10 mouse cellular contexts compared by ENCODE assay signal in genomic region chr8:125391271-125391670, GRCm38 (mm10).
DNase-seq lines count a peak whose midpoint lies in the region; ATAC-seq lines count a peak whose summit lies in the region.
"Had no signal": no experiment of that assay in that cellular context is flagged by ENCODE, and none has a peak within 500 bp of the region (broad histone marks: within the 10 kb centered on the region; RNA-seq: fewer than 3 reads in every experiment).

No protein-coding gene starts in this region.

- WGBS in forebrain, embryonic 13.5 days: 74% methylated on average over 8 of the region's 8 CpGs
- WGBS in forebrain, embryonic 16.5 days: 64% methylated on average over 8 of the region's 8 CpGs
- WGBS in midbrain, embryonic 12.5 days: 75% methylated on average over 8 of the region's 8 CpGs
- WGBS in midbrain, embryonic 11.5 days: 66% methylated on average over 8 of the region's 8 CpGs

- H3K4me2 ChIP-seq in forebrain, embryonic 13.5 days: no peak overlapping the region
- H3K4me2 ChIP-seq in forebrain, embryonic 16.5 days (ENCODE audit: low read length): no peak overlapping the region
- peak overlapping the region; percentile 11; the same call in 1 of the 2 replicates for H3K4me2 ChIP-seq in midbrain, embryonic 12.5 days (replicated peaks)
- H3K4me2 ChIP-seq in midbrain, embryonic 11.5 days: no peak overlapping the region
- H3K4me2 ChIP-seq: forebrain, embryonic 12.5 days had no signal

- DNase-seq in midbrain, embryonic 11.5 days (ENCODE audit: low spot score, missing footprints): no peak
- DNase-seq in induced T-regulatory cell, adult 2 months (ENCODE audit: low read depth): peak; percentile 86
- DNase-seq in thymus, postnatal 10 days (ENCODE audit: low spot score in 2 of 2): peak; percentile 47 to 56
- no peak for DNase-seq in gastrocnemius, postnatal 10 days
- DNase-seq in kidney, postnatal 25 days: no peak
- DNase-seq: kidney, adult 18-20 months had no signal

- H3K4me3 ChIP-seq in forebrain, embryonic 13.5 days: no peak overlapping the region
- no peak overlapping the region for H3K4me3 ChIP-seq in forebrain, embryonic 16.5 days (replicated peaks; ENCODE audit: low read length)
- no peak overlapping the region for H3K4me3 ChIP-seq in midbrain, embryonic 12.5 days
- H3K4me3 ChIP-seq in midbrain, embryonic 11.5 days (ENCODE audit: low read depth, low read length): no peak overlapping the region
- H3K4me3 ChIP-seq: forebrain, embryonic 12.5 days had no signal

- peak overlapping the region; percentile 90 for H3K27ac ChIP-seq in forebrain, embryonic 13.5 days
- H3K27ac ChIP-seq in forebrain, embryonic 16.5 days (ENCODE audit: low read length): no peak overlapping the region; the same call in 1 of the 2 replicates
- H3K27ac ChIP-seq in midbrain, embryonic 12.5 days (replicated peaks): no peak overlapping the region
- H3K27ac ChIP-seq in midbrain, embryonic 11.5 days (ENCODE audit: low read depth, low read length): no peak overlapping the region

- H3K9ac ChIP-seq in forebrain, embryonic 13.5 days: no peak overlapping the region
- no peak overlapping the region for H3K9ac ChIP-seq in forebrain, embryonic 16.5 days (replicated peaks; ENCODE audit: low read depth, low read length)
- no peak overlapping the region for H3K9ac ChIP-seq in midbrain, embryonic 12.5 days (replicated peaks)
- no peak overlapping the region for H3K9ac ChIP-seq in midbrain, embryonic 11.5 days (ENCODE audit: low read length)
- H3K9ac ChIP-seq: forebrain, embryonic 12.5 days had no signal

- ATAC-seq in forebrain, embryonic 13.5 days: no peak
- ATAC-seq in forebrain, embryonic 16.5 days: no peak
- no peak for ATAC-seq in midbrain, embryonic 12.5 days (ENCODE audit: low FRiP score, low read depth)
- no peak for ATAC-seq in midbrain, embryonic 11.5 days (ENCODE audit: low FRiP score)

- no peaks in the 10 kb centered on the region for H3K36me3 ChIP-seq in forebrain, embryonic 13.5 days (ENCODE audit: poor library complexity, severe bottlenecking)
- no peaks in the 10 kb centered on the region for H3K36me3 ChIP-seq in forebrain, embryonic 16.5 days (ENCODE audit: control insufficient read depth, insufficient read depth)
- no peaks in the 10 kb centered on the region for H3K36me3 ChIP-seq in midbrain, embryonic 12.5 days
- H3K36me3 ChIP-seq in midbrain, embryonic 11.5 days (ENCODE audit: control insufficient read depth, insufficient read depth, low read length): no peaks in the 10 kb centered on the region
- H3K36me3 ChIP-seq: forebrain, embryonic 12.5 days had no signal

- H3K4me1 ChIP-seq in forebrain, embryonic 13.5 days: peaks cover 56% of the 10 kb centered on the region
- H3K4me1 ChIP-seq in forebrain, embryonic 16.5 days (replicated peaks; ENCODE audit: control insufficient read depth, insufficient read depth, low read length): peaks cover 45% of the 10 kb centered on the region
- peaks cover 30% of the 10 kb centered on the region for H3K4me1 ChIP-seq in midbrain, embryonic 12.5 days
- no peaks in the 10 kb centered on the region; the same call in 1 of the 2 replicates for H3K4me1 ChIP-seq in midbrain, embryonic 11.5 days (ENCODE audit: control insufficient read depth, insufficient read depth, low read length)

- no peaks in the 10 kb centered on the region for H3K27me3 ChIP-seq in forebrain, embryonic 13.5 days
- no peaks in the 10 kb centered on the region for H3K27me3 ChIP-seq in forebrain, embryonic 16.5 days (replicated peaks; ENCODE audit: control insufficient read depth, insufficient read depth, low read length)
- peaks cover 3% of the 10 kb centered on the region; the same call in 1 of the 2 replicates for H3K27me3 ChIP-seq in midbrain, embryonic 12.5 days
- no peaks in the 10 kb centered on the region for H3K27me3 ChIP-seq in midbrain, embryonic 11.5 days (ENCODE audit: control insufficient read depth, insufficient read depth, low read length)

- no peaks in the 10 kb centered on the region for H3K9me3 ChIP-seq in forebrain, embryonic 13.5 days (replicated peaks)
- H3K9me3 ChIP-seq in forebrain, embryonic 16.5 days (ENCODE audit: control insufficient read depth, low read length): no peaks in the 10 kb centered on the region
- no peaks in the 10 kb centered on the region for H3K9me3 ChIP-seq in midbrain, embryonic 12.5 days
- H3K9me3 ChIP-seq in midbrain, embryonic 11.5 days (ENCODE audit: control insufficient read depth, low read length): no peaks in the 10 kb centered on the region
- H3K9me3 ChIP-seq: forebrain, embryonic 12.5 days had no signal

Comparison
In these comparisons a context has a peak if more than half of its experiments do, and no peak if none do; other contexts are left out.
1. DNase-seq: peak in induced T-regulatory cell, adult 2 months (single experiment) and thymus, postnatal 10 days (2 of 2); none in midbrain, embryonic 11.5 days (single experiment), gastrocnemius, postnatal 10 days (single experiment) and kidney, postnatal 25 days (0 of 2).